Mouse (Mus musculus): ENCODE data around the gene Tmem101. TPM values are rescaled to one million over a fixed set of nuclear protein-coding genes. Genes with fewer than 3 reads are reported as not detected.

Gene Tmem101
- total and polyA plus RNA-seq, 3 experiments: 35.4 to 63.1 (median 38.5) TPM

DNA sequence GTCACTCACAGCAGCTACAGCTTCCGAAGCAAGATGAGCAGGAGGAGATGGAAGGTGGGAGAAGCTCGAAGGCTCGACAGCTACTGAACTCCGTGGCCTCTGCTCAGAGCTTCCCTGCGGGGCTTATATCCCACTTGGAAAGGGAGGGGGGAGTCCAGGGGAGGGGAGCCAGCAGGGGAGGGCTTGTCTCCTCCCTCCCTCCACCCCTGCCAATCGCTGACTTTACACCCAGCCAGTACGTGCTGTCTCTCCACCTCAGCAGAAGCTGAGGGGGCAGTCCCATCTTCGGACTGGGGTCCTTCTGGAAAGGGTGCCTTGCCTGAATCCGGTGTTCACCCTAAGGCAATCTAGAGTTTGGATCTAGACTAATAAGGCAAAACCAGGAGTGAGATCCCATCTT is 48.5 kb downstream of the Tmem101 start, which contains the start of gene Pyy:
TSS of gene Pyy (minus strand) at position 101 of the 400 bp plus-strand sequence.
- no peak within 1 kb of the TSS for H3K4me3 ChIP-seq (replicated peaks in 1 of 3; ENCODE audit: low read depth in 2 of 3, low read length in 2 of 3, poor library complexity in 1 of 3)
- no peak within 1 kb of the TSS for H3K9ac ChIP-seq (ENCODE audit: insufficient read depth, low read depth)
- H3K79me2 ChIP-seq (replicated peaks; ENCODE audit: control insufficient read depth, extremely low read depth, insufficient read depth, poor library complexity, severe bottlenecking): no peaks in the 10 kb centered on the region
- in situ Hi-C loops (cut with MboI; ENCODE audit: low pct_ligation_motif_present, low pct_unique_long_range_greater_than_20kb, low sequenced_read_pairs): no loop called here
- no peaks in the 10 kb centered on the region for H3K9me3 ChIP-seq (replicated peaks; ENCODE audit: low read length)
- H3K36me3 ChIP-seq (replicated peaks in 1 of 2; ENCODE audit: control insufficient read depth in 1 of 2, insufficient read depth in 1 of 2, low read length in 1 of 2): no peaks in the 10 kb centered on the region
- TF ChIP-seq POLR2AphosphoS2 (IDR thresholded peaks at IDR 0.05; ENCODE audit: low read depth, low read length) (no peak), PAX5 (IDR thresholded peaks at IDR 0.05; ENCODE audit: low read length) (no peak), BHLHE40 (IDR thresholded peaks at IDR 0.05; ENCODE audit: low read depth, low read length) (no peak), ZMIZ1 (IDR thresholded peaks at IDR 0.05; ENCODE audit: low read depth, low read length) (no peak), MEF2A (IDR thresholded peaks at IDR 0.05; ENCODE audit: borderline replicate concordance, low read depth, low read length) (no peak), CTCF (conservative IDR thresholded peaks at IDR 0.05 in 1 of 2, IDR thresholded peaks at IDR 0.05 in 1 of 2; ENCODE audit: low read depth in 2 of 2, low read length in 2 of 2) (no peak), ETS1 (conservative IDR thresholded peaks at IDR 0.05; ENCODE audit: low read depth, low read length) (no peak), JUN (IDR thresholded peaks at IDR 0.05; ENCODE audit: insufficient read depth, low read depth, low read length) (no peak), MAFK (IDR thresholded peaks at IDR 0.05; ENCODE audit: insufficient replicate concordance, low read length) (no peak), HCFC1 (IDR thresholded peaks at IDR 0.05; ENCODE audit: low read depth, low read length) (no peak), ELF1 (IDR thresholded peaks at IDR 0.05; ENCODE audit: low read depth, low read length) (no peak), POLR2A (IDR thresholded peaks at IDR 0.05; ENCODE audit: low read depth, low read length) (no peak), TBP (conservative IDR thresholded peaks at IDR 0.05; ENCODE audit: low read depth, low read length) (no peak), RAD21 (IDR thresholded peaks at IDR 0.05; ENCODE audit: low read depth, low read length) (no peak), MAZ (IDR thresholded peaks at IDR 0.05; ENCODE audit: low read depth, low read length) (no peak), TCF12 (IDR thresholded peaks at IDR 0.05; ENCODE audit: low read depth, low read length) (no peak)
- no peak within 1 kb of the TSS for H3K27ac ChIP-seq (ENCODE audit: insufficient read depth, low read depth)
- no peak for DNase-seq (ENCODE audit: extremely low read depth)
- dilution Hi-C loops (cut with MboI; ENCODE audit: extremely low pct_ligation_motif_present, extremely low pct_unique_long_range_greater_than_20kb, low sequenced_read_pairs): no loop called here
- H3K4me2 ChIP-seq (ENCODE audit: insufficient read depth, low read depth, poor library complexity, severe bottlenecking): no peak within 1 kb of the TSS
- H3K27me3 ChIP-seq (replicated peaks): peaks cover 90% of the 10 kb centered on the region
- peaks cover 11 to 13% of the 10 kb centered on the region in 2 experiments; a peak in 3 of 4 replicates for H3K4me1 ChIP-seq (ENCODE audit: control insufficient read depth in 1 of 2, insufficient read depth in 2 of 2)

DNA sequence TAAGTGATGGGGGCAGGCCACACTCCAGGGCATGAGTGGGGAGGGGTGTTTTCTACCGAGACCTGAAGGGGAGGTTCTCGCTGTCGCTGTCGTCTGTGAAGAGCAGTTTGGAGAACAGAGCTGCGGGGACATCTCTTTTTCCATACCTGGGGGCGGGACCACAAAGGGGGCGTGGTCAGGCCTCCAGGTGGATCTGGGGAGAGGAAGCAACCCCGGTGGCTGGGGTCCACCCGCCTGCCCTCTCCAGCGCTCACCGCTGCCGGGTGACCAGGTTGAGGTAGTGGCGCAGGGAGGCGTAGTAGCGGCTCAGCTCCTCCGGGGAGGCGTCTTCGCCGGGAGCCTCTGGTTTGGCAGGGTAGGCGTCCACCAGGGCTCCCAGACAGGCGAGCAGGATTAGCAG is 49.3 kb downstream of the Tmem101 start:
- TF ChIP-seq SMC3 (IDR thresholded peaks at IDR 0.05; ENCODE audit: low read depth, low read length) (no peak), ZC3H11A (IDR thresholded peaks at IDR 0.05; ENCODE audit: low read depth, low read length) (no peak), MAZ (IDR thresholded peaks at IDR 0.05; ENCODE audit: low read depth, low read length) (no peak), BHLHE40 (IDR thresholded peaks at IDR 0.05; ENCODE audit: low read depth, low read length) (no peak)
- Histone ChIP-seq H3K9me3 (replicated peaks; ENCODE audit: low read length) (no peaks in the 10 kb centered on the region), H3K4me3 (replicated peaks in 1 of 3; ENCODE audit: low read depth in 2 of 3, low read length in 2 of 3, poor library complexity in 1 of 3) (no peak overlapping the region), H3K36me3 (replicated peaks in 1 of 2; ENCODE audit: control insufficient read depth in 1 of 2, insufficient read depth in 1 of 2, low read length in 1 of 2) (no peaks in the 10 kb centered on the region), H3K27ac (ENCODE audit: insufficient read depth, low read depth) (no peak overlapping the region), H3K9ac (ENCODE audit: insufficient read depth, low read depth) (no peak overlapping the region), H3K4me1 (ENCODE audit: control insufficient read depth in 1 of 2, insufficient read depth in 2 of 2) (peaks cover 11 to 19% of the 10 kb centered on the region in 2 experiments), H3K4me2 (ENCODE audit: insufficient read depth, low read depth, poor library complexity, severe bottlenecking) (no peak overlapping the region), H3K79me2 (replicated peaks; ENCODE audit: control insufficient read depth, extremely low read depth, insufficient read depth, poor library complexity, severe bottlenecking) (no peaks in the 10 kb centered on the region), H3K27me3 (replicated peaks) (peaks cover 93% of the 10 kb centered on the region)
- in situ Hi-C loops (cut with MboI; ENCODE audit: low pct_ligation_motif_present, low pct_unique_long_range_greater_than_20kb, low sequenced_read_pairs): no loop called here
- dilution Hi-C loops (cut with MboI; ENCODE audit: extremely low pct_ligation_motif_present, extremely low pct_unique_long_range_greater_than_20kb, low sequenced_read_pairs): no loop called here
- no peak for DNase-seq (ENCODE audit: extremely low read depth)

Other genes with a start within 250 kb of the Tmem101 start
- not detected in 2 replicates for gene Sost, start 189.4 kb downstream of the Tmem101 start, total RNA-seq (2012; rRNA removed)
- not detected in 2 replicates for gene Sost, start 189.4 kb downstream of the Tmem101 start, total RNA-seq (2014; rRNA removed)
- gene Sost, start 189.4 kb downstream of the Tmem101 start, polyA plus RNA-seq (2012; ENCODE audit: insufficient read length, low read depth): not detected in 2 replicates
- not detected in 2 replicates for gene Cfap97d1, start 172.1 kb downstream of the Tmem101 start, total RNA-seq (2012; rRNA removed)
- gene Cfap97d1, start 172.1 kb downstream of the Tmem101 start, total RNA-seq (2014; rRNA removed): not detected in 2 replicates
- gene Cfap97d1, start 172.1 kb downstream of the Tmem101 start, polyA plus RNA-seq (2012; ENCODE audit: insufficient read length, low read depth): not detected in 2 replicates
- 17.9 and 20.8 TPM in 2 replicates for gene Dusp3, start 169.4 kb downstream of the Tmem101 start, total RNA-seq (2012; rRNA removed)
- gene Dusp3, start 169.4 kb downstream of the Tmem101 start, total RNA-seq (2014; rRNA removed): 5.6 and 7.5 TPM in 2 replicates
- gene Dusp3, start 169.4 kb downstream of the Tmem101 start, polyA plus RNA-seq (2012; ENCODE audit: insufficient read length, low read depth): 19.2 and 23.6 TPM in 2 replicates
- 3.8 and 4.6 TPM in 2 replicates for gene Mpp3, start 127.9 kb downstream of the Tmem101 start, total RNA-seq (2012; rRNA removed)
- 0.12 and 0.15 TPM in 2 replicates for gene Mpp3, start 127.9 kb downstream of the Tmem101 start, total RNA-seq (2014; rRNA removed)
- 0.30 and 0.31 TPM in 2 replicates for gene Mpp3, start 127.9 kb downstream of the Tmem101 start, polyA plus RNA-seq (2012; ENCODE audit: insufficient read length, low read depth)
- gene Cd300lg, start 114.9 kb downstream of the Tmem101 start, total RNA-seq (2012; rRNA removed): not detected in 2 replicates
- gene Cd300lg, start 114.9 kb downstream of the Tmem101 start, total RNA-seq (2014; rRNA removed): not detected in 2 replicates
- not detected in 2 replicates for gene Cd300lg, start 114.9 kb downstream of the Tmem101 start, polyA plus RNA-seq (2012; ENCODE audit: insufficient read length, low read depth)
- 1.4 and 3.1 TPM in 2 replicates for gene Mpp2, start 67.9 kb downstream of the Tmem101 start, total RNA-seq (2012; rRNA removed)
- 0.35 and 0.46 TPM in 2 replicates for gene Mpp2, start 67.9 kb downstream of the Tmem101 start, total RNA-seq (2014; rRNA removed)
- gene Mpp2, start 67.9 kb downstream of the Tmem101 start, polyA plus RNA-seq (2012; ENCODE audit: insufficient read length, low read depth): 0.76 and 0.83 TPM in 2 replicates
- gene Ppy, start 55.1 kb downstream of the Tmem101 start, total RNA-seq (2012; rRNA removed): not detected in 2 replicates
- gene Ppy, start 55.1 kb downstream of the Tmem101 start, total RNA-seq (2014; rRNA removed): not detected in 2 replicates
- gene Ppy, start 55.1 kb downstream of the Tmem101 start, polyA plus RNA-seq (2012; ENCODE audit: insufficient read length, low read depth): not detected in 2 replicates
- gene Pyy, start 48.6 kb downstream of the Tmem101 start, total RNA-seq (2012; rRNA removed): not detected in 2 replicates
- gene Pyy, start 48.6 kb downstream of the Tmem101 start, total RNA-seq (2014; rRNA removed): not detected in 2 replicates
- gene Pyy, start 48.6 kb downstream of the Tmem101 start, polyA plus RNA-seq (2012; ENCODE audit: insufficient read length, low read depth): not detected in 2 replicates
- gene Nags, start 10.9 kb downstream of the Tmem101 start, total RNA-seq (2012; rRNA removed): not detected in 2 replicates
- gene Nags, start 10.9 kb downstream of the Tmem101 start, total RNA-seq (2014; rRNA removed): not detected in 2 replicates
- gene Nags, start 10.9 kb downstream of the Tmem101 start, polyA plus RNA-seq (2012; ENCODE audit: insufficient read length, low read depth): not detected in 2 replicates
- gene Lsm12, start 28.9 kb upstream of the Tmem101 start, total RNA-seq (2012; rRNA removed): 66.9 and 78.7 TPM in 2 replicates
- 70.0 and 78.9 TPM in 2 replicates for gene Lsm12, start 28.9 kb upstream of the Tmem101 start, total RNA-seq (2014; rRNA removed)
- gene Lsm12, start 28.9 kb upstream of the Tmem101 start, polyA plus RNA-seq (2012; ENCODE audit: insufficient read length, low read depth): 164 and 185 TPM in 2 replicates
- gene G6pc3, start 33.2 kb upstream of the Tmem101 start, total RNA-seq (2012; rRNA removed): 31.9 and 34.7 TPM in 2 replicates
- 26.3 and 31.3 TPM in 2 replicates for gene G6pc3, start 33.2 kb upstream of the Tmem101 start, total RNA-seq (2014; rRNA removed)
- 65.6 and 72.3 TPM in 2 replicates for gene G6pc3, start 33.2 kb upstream of the Tmem101 start, polyA plus RNA-seq (2012; ENCODE audit: insufficient read length, low read depth)
- gene Hdac5, start 73.8 kb upstream of the Tmem101 start, total RNA-seq (2012; rRNA removed): 49.6 and 49.9 TPM in 2 replicates
- gene Hdac5, start 73.8 kb upstream of the Tmem101 start, total RNA-seq (2014; rRNA removed): 23.3 and 24.9 TPM in 2 replicates
- 46.4 and 53.9 TPM in 2 replicates for gene Hdac5, start 73.8 kb upstream of the Tmem101 start, polyA plus RNA-seq (2012; ENCODE audit: insufficient read length, low read depth)
- gene BC030867, start 92.5 kb upstream of the Tmem101 start, total RNA-seq (2012; rRNA removed): 25.6 and 26.2 TPM in 2 replicates
- 9.7 and 11.4 TPM in 2 replicates for gene BC030867, start 92.5 kb upstream of the Tmem101 start, total RNA-seq (2014; rRNA removed)
- gene BC030867, start 92.5 kb upstream of the Tmem101 start, polyA plus RNA-seq (2012; ENCODE audit: insufficient read length, low read depth): 34.0 and 35.2 TPM in 2 replicates
- 0.04 TPM in 1 of 2 replicates, not detected in the other for gene Asb16, start 112.3 kb upstream of the Tmem101 start, total RNA-seq (2012; rRNA removed)
- gene Asb16, start 112.3 kb upstream of the Tmem101 start, total RNA-seq (2014; rRNA removed): not detected in 2 replicates
- gene Asb16, start 112.3 kb upstream of the Tmem101 start, polyA plus RNA-seq (2012; ENCODE audit: insufficient read length, low read depth): not detected in 2 replicates
- 27.8 and 31.0 TPM in 2 replicates for gene Tmub2, start 128.5 kb upstream of the Tmem101 start, total RNA-seq (2012; rRNA removed)
- 24.8 and 27.0 TPM in 2 replicates for gene Tmub2, start 128.5 kb upstream of the Tmem101 start, total RNA-seq (2014; rRNA removed)
- 32.4 and 32.9 TPM in 2 replicates for gene Tmub2, start 128.5 kb upstream of the Tmem101 start, polyA plus RNA-seq (2012; ENCODE audit: insufficient read length, low read depth)
- gene Atxn7l3, start 140.2 kb upstream of the Tmem101 start, total RNA-seq (2012; rRNA removed): 46.6 and 51.3 TPM in 2 replicates
- 38.3 and 40.7 TPM in 2 replicates for gene Atxn7l3, start 140.2 kb upstream of the Tmem101 start, total RNA-seq (2014; rRNA removed)
- gene Atxn7l3, start 140.2 kb upstream of the Tmem101 start, polyA plus RNA-seq (2012; ENCODE audit: insufficient read length, low read depth): 52.0 and 59.0 TPM in 2 replicates
- 126 and 142 TPM in 2 replicates for gene Ubtf, start 163.3 kb upstream of the Tmem101 start, total RNA-seq (2012; rRNA removed)
- gene Ubtf, start 163.3 kb upstream of the Tmem101 start, total RNA-seq (2014; rRNA removed): 89.9 and 99.8 TPM in 2 replicates
- gene Ubtf, start 163.3 kb upstream of the Tmem101 start, polyA plus RNA-seq (2012; ENCODE audit: insufficient read length, low read depth): 124 and 149 TPM in 2 replicates
- gene Slc4a1, start 209.8 kb upstream of the Tmem101 start, total RNA-seq (2012; rRNA removed): 0.08 TPM in 1 of 2 replicates, not detected in the other
- 0.04 TPM in 1 of 2 replicates, not detected in the other for gene Slc4a1, start 209.8 kb upstream of the Tmem101 start, total RNA-seq (2014; rRNA removed)
- gene Slc4a1, start 209.8 kb upstream of the Tmem101 start, polyA plus RNA-seq (2012; ENCODE audit: insufficient read length, low read depth): not detected in 2 replicates
- 9.0 and 16.3 TPM in 2 replicates for gene Rundc3a, start 237.0 kb upstream of the Tmem101 start, total RNA-seq (2012; rRNA removed)
- 1.3 and 1.4 TPM in 2 replicates for gene Rundc3a, start 237.0 kb upstream of the Tmem101 start, total RNA-seq (2014; rRNA removed)
- gene Rundc3a, start 237.0 kb upstream of the Tmem101 start, polyA plus RNA-seq (2012; ENCODE audit: insufficient read length, low read depth): 3.3 and 4.8 TPM in 2 replicates